Mouse (Mus musculus) gastrocnemius, adult 2 months (tissue): Measurements from ENCODE around the gene Gm3250. TPM values are rescaled to one million over a fixed set of nuclear protein-coding genes. Genes with fewer than 3 reads are reported as not detected.
A peak's percentile ranks its signal among the peaks of the same experiment; 100 is the strongest.
"Not testable (repeated sequence)": the region's sequence is repeated elsewhere in the genome, so short reads cannot be mapped to it uniquely, and the experiment has no call there.

Experiments
- DNase-seq: peaks from one replicate; pipeline ENCODE4 v3.0.0; 2022
- H3K27ac ChIP-seq: fragments of 200-600 bp; 2 replicates; pipeline ENCODE4 v1.8.1; 2022; ENCODE audit warnings: mild to moderate bottlenecking
- H3K4me3 ChIP-seq: fragments of 200-600 bp; 2 replicates; pipeline ENCODE4 v1.8.1; 2022; ENCODE audit warnings: mild to moderate bottlenecking, moderate library complexity
- CTCF ChIP-seq: fragments of 200-600 bp; IDR thresholded peaks from 2 replicates; pipeline ENCODE4 v1.8.1; 2022; ENCODE audit warnings: antibody characterized with exemption, mild to moderate bottlenecking, moderate library complexity
- intact Hi-C: fragments of 180-260 bp; cut with DNase I; formaldehyde crosslinking; loops from one replicate; pipeline ENCODE4 v1.15.1; 2025
- total RNA-seq, 2 experiments: library from RNA; stranded (reverse); gene quantifications; 2 replicates each; pipeline ENCODE4 v1.2.3; 2021

Gm3250 gene
- total RNA-seq, 2 experiments from 2014 or later, result not detected

DNA sequence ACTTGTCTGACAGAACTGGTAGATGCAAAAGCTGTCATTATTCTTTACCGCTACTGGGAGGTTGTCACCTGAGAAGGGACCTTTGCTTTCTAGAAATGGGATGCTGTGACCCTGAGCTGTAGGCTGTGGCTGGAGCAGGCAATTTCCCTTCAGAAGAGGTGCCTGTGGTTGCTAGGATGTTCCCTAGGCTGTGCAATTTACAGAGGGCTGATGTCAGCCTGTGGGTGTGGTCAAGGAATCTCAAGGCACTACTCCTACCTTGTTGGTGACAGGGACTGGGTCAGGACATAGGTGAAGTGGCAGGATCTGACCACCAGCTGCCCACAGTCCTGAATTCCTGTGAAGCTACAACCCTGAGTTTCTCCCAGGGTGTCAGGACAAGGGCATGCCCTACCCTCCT is 12.6 kb downstream of the Gm3250 start:
- no peak for TF ChIP-seq CTCF
- intact Hi-C loops, result no loop called here
- DNase-seq, result no peak
- Histone ChIP-seq H3K4me3 (no peak overlapping the region), H3K27ac (no peak overlapping the region)

- DNase-seq, H3K27ac ChIP-seq, H3K4me3 ChIP-seq, intact Hi-C loops: not testable (repeated sequence)
These were observed 22.8 kb downstream of the Gm3250 start, which contains the start of gene Gm3233 for GRCm38 (mm10) chr10:77759582-77759981. Gm3233 (minus strand) TSS chr10:77759682.

DNA sequence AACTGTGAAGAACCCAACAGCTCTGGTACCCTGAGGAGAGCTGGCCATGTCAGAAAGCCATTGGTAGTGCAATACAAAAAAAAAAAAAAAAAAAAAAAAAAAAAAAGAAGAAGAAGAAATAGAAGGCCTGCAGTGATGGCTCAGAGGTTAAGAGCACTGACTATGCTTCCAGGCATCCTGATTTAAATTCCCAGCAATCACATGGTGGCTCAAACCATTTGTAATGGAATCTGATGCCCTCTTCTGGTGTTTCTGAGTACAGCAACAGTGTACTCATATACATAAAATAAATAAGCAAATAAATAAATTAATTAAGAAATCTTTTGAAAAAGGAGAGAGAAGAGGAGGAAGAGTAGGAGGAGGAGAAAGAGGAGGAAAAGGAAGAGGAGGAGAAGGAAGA is 28.9 kb downstream of the Gm3250 start:
- Histone ChIP-seq H3K27ac (no peak overlapping the region), H3K4me3 (no peak overlapping the region)
- intact Hi-C loops, result no loop called here
- peak; percentile 18; the same call in 1 of the 2 replicates for TF ChIP-seq CTCF
- no peak for DNase-seq

GRCm38 (mm10) chr10:77752312-77752711 is 30.0 kb downstream of the Gm3250 start:
- H3K27ac ChIP-seq, DNase-seq, H3K4me3 ChIP-seq, intact Hi-C loops: not testable (repeated sequence)
- TF ChIP-seq CTCF, result peak; percentile 13; the same call in 1 of the 2 replicates

DNA sequence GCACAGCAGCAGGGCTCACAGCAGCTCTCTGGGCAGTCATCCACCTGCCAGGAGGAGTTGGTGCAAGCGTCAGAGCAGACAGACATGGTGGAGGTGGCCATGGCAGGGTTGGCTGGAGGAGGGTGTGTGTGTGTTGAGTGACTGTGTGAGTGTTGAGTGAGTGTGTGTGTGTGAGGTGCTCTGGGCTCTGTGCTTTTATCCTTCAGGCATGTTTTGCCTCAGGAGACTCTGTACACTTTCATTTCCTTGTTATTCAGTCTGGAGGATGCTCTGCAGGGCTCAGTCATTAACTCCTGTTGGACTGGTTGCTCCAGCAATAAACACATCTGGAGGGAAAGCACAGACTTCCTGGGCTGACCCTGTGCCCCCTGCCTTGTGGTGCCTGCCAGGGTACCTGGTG is 31.1 kb downstream of the Gm3250 start, which contains the start of gene Gm9736:
TSS of gene Gm9736 (minus strand) at position 101 of the 400 bp plus-strand sequence.
- not testable (repeated sequence) for DNase-seq, H3K4me3 ChIP-seq
- intact Hi-C loops, result loop anchor here (1.0 kb wide), 1 partner anchor 12 kb away; no protein-coding TSS in a partner anchor

GRCm38 (mm10) chr10:77750686-77751085 is 31.7 kb downstream of the Gm3250 start:
- not testable (repeated sequence) for DNase-seq, H3K27ac ChIP-seq, H3K4me3 ChIP-seq
- intact Hi-C loops, result loop anchor here (1.0 kb wide), 1 partner anchor 13 kb away; no protein-coding TSS in a partner anchor

More for the DNA sequence above, 31.1 kb downstream of the Gm3250 start, which contains the start of gene Gm9736:
- not testable (repeated sequence) for H3K27ac ChIP-seq

DNA sequence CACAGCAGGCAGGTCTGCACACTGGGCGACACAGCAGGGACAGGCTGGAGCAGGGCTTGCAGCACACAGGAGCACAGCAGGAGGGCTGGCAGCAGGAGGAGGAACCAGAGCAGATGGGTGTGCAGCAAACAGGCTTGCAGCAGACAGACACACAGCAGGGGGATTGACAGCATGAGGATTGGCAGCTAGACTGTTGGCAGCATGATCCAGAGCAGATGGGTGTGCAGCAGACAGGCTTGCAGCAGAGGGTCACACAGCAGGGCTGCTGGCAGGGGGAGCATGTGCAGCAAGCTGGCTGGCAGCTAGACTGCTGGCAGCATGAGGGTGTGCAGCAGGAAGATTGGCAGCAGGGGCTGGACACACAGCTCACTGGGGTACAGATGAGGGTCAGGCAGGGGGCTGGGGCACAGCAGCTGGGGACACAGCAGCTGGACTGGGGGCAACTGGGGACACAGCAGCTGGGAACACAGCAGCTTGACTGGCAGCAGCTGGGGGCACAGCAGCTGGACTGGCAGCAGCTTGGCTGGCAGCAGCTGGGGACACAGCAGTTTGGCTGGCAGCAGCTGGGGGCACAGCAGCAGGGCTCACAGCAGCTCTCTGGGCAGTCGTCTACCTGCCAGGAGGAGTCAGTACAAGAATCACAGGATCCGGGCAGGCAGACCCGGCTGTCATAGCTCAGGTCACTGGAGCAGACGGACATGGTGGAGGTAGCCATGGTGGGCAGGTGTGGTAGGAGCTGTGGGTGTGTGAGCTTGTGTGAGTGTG is 40.2 kb downstream of the Gm3250 start, which contains the start of gene Gm18596:
TSS of gene Gm18596 (minus strand) at position 715 of the 765 bp plus-strand sequence.
- intact Hi-C loops, H3K4me3 ChIP-seq, H3K27ac ChIP-seq, DNase-seq: not testable (repeated sequence)

GRCm38 (mm10) chr10:77738929-77739328 is 43.4 kb downstream of the Gm3250 start:
- H3K4me3 ChIP-seq, result no peak overlapping the region
- H3K27ac ChIP-seq, result no peak overlapping the region
- intact Hi-C loops, result no loop called here
- no peak for DNase-seq
- no peak for TF ChIP-seq CTCF

DNA sequence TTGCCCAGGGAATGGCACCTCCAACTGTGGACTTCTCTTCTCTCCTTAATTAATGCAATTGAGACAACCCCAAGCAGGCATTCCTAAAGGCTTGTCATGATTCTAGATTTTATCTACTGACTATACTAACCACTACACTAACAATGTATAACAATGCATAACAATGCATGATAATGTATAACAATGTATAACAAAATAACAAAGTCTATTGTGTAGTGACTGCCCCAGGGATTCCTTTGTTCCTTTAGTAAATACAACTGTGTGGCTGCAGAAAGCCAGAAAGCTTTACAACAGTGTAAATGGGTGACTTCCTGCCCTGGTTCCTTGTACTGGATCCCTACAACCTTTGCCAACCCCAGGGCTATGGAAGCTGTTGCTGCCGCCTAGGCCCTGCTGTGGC is 46.4 kb downstream of the Gm3250 start:
- DNase-seq, result no peak
- intact Hi-C loops, result no loop called here
- Histone ChIP-seq H3K27ac (no peak overlapping the region), H3K4me3 (no peak overlapping the region)
- no peak for TF ChIP-seq CTCF

Other genes starting within 250 kb of the Gm3250 start
- gene Pttg1ip, start 200.8 kb downstream of the Gm3250 start, total RNA-seq, result 10 to 100 TPM; 30.5 to 36.5 TPM
- 10 to 100 TPM; 43.5 to 44.5 TPM for gene Sumo3, start 176.4 kb downstream of the Gm3250 start, total RNA-seq
- 1 to 10 TPM; 8.4 to 8.6 TPM for gene Gm49325, start 176.3 kb downstream of the Gm3250 start, total RNA-seq
- gene Ube2g2, start 160.3 kb downstream of the Gm3250 start, total RNA-seq, result 10 to 100 TPM; 95.4 to 100.0 TPM
- gene Tspear, start 96.0 kb downstream of the Gm3250 start, total RNA-seq, result not detected
- not detected for gene Gm19402, start 91.8 kb downstream of the Gm3250 start, total RNA-seq
- not detected for gene Gm9508, start 85.3 kb downstream of the Gm3250 start, total RNA-seq
- not detected for gene Gm10272, start 75.9 kb downstream of the Gm3250 start, total RNA-seq
- not detected for gene Gm10024, start 71.1 kb downstream of the Gm3250 start, total RNA-seq
- not detected for gene Gm10142, start 66.7 kb downstream of the Gm3250 start, total RNA-seq
- gene Krtap12-1, start 61.9 kb downstream of the Gm3250 start, total RNA-seq, result not detected
- not detected for gene Gm10100, start 56.1 kb downstream of the Gm3250 start, total RNA-seq
- not detected for gene Gm18596, start 39.9 kb downstream of the Gm3250 start, total RNA-seq
- gene Gm9736, start 31.2 kb downstream of the Gm3250 start, total RNA-seq, result not detected
- not detected for gene Gm3233, start 22.9 kb downstream of the Gm3250 start, total RNA-seq
- not detected for gene Gm3238, start 11.2 kb downstream of the Gm3250 start, total RNA-seq
- gene Gm7138, start 5.6 kb downstream of the Gm3250 start, total RNA-seq, result not detected
- not detected for gene Gm7137, start 5.7 kb upstream of the Gm3250 start, total RNA-seq
- not detected for gene Gm9639, start 12.5 kb upstream of the Gm3250 start, total RNA-seq
- not detected for gene Gm19668, start 16.6 kb upstream of the Gm3250 start, total RNA-seq
- gene Gm9507, start 29.3 kb upstream of the Gm3250 start, total RNA-seq, result not detected
- gene Gm2696, start 32.1 kb upstream of the Gm3250 start, total RNA-seq, result not detected
- gene Krtap10-4, start 44.6 kb upstream of the Gm3250 start, total RNA-seq, result not detected
- not detected for gene Krtap10-10, start 53.4 kb upstream of the Gm3250 start, total RNA-seq
- not detected for gene Gm36176, start 64.3 kb upstream of the Gm3250 start, total RNA-seq
- not detected for gene Gm10318, start 70.3 kb upstream of the Gm3250 start, total RNA-seq
- not detected for gene Gm3285, start 79.4 kb upstream of the Gm3250 start, total RNA-seq
- gene Lrrc3, start 120.0 kb upstream of the Gm3250 start, total RNA-seq, result under 1 TPM; 0.13 to 0.14 TPM
- under 1 TPM in 1 of 2 experiments, not detected in 1; 0.33 TPM for gene Trpm2, start 188.0 kb upstream of the Gm3250 start, total RNA-seq
- gene 1810043G02Rik, start 196.0 kb upstream of the Gm3250 start, total RNA-seq, result 1 to 10 TPM; 3.8 to 4.3 TPM
- 1 to 10 TPM; 6.0 to 6.5 TPM for gene Pfkl, start 227.5 kb upstream of the Gm3250 start, total RNA-seq